Mouse (Mus musculus) macrophage (primary cell): ENCODE measurements around the gene Agt. TPM values are rescaled to one million over a fixed set of nuclear protein-coding genes. Genes with fewer than 3 reads are reported as not detected.
A peak's percentile ranks its signal among the peaks of the same experiment; 100 is the strongest.

Experiments used
- H3K27ac ChIP-seq: fragments of 350-480 bp; formaldehyde crosslinking; 2 replicates; pipeline ENCODE4 v1.9.0; 2021
- H3K36me3 ChIP-seq: fragments of 350-480 bp; formaldehyde crosslinking; 2 replicates; pipeline ENCODE4 v1.9.0; 2021; ENCODE audit errors: inconsistent target
- H3K4me3 ChIP-seq: fragments of 350-480 bp; formaldehyde crosslinking; 2 replicates; pipeline ENCODE4 v1.9.0; 2021; ENCODE audit errors: inconsistent target
- H3K79me2 ChIP-seq: fragments of 350-480 bp; formaldehyde crosslinking; 2 replicates; pipeline ENCODE4 v1.9.0; 2021; ENCODE audit errors: inconsistent target
- WGBS: methylation state at CpG from one replicate; pipeline ENCODE4 v1.1.7; 2026; ENCODE audit warnings: inconsistent platforms; ENCODE audit not compliant: missing documents; 5-methylcytosine and 5-hydroxymethylcytosine counted together
- polyA plus RNA-seq: library from polyadenylated mRNA; stranded (reverse); fragments of 250-400 nt; gene quantifications from 3 replicates; pipeline ENCODE4 v1.2.4, GENCODE M21; 2018; ENCODE audit warnings: inconsistent platforms

The Agt gene
- polyA plus RNA-seq, 1 experiment from 2014 or later: not detected

DNA sequence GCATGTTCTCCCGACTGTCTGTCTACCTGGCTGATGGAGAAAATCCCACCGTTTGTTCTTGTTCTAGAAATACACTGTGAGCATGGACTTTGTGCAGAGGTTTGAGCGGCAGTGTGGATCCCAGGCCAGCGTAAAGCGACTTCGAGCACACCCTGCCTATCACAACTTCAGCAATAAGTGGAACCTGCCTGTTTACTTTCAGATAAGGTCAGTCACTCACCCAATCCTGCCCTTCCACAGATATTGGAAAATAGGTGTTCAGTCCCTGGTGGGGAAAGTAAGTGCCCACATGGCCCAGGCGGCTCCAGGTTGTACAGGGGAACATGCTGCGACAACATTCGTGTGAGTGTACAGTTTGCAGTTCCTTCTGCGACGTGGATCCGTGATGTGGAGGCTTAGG lies 28.6 kb downstream of the Agt start:
- Histone ChIP-seq H3K36me3 (peaks cover 91% of the 10 kb centered on the region), H3K27ac (no peak overlapping the region), H3K4me3 (no peak overlapping the region), H3K79me2 (no peaks in the 10 kb centered on the region)
- WGBS: over 99% methylated on average over 12 of the region's 12 CpGs

DNA sequence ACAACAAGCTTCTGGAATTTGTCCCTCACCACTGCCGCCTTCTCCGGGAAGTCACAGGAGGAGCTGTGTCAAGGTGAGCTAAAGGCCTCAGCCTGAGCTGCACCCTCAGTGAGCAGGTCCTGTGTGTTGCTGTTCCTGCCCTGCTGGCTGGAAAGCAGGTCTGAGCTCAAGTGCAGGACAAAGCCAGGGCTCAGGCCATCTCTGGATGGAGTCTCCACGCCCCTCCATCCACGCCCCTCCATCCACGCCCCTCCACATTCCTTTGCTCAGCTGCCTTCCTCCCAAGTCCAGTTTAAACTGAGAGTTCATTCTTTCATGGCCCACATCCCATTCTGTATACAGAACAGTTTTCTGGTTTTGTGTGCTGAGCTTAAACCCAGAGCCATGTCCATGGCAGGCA lies 34.1 kb downstream of the Agt start:
- 98% methylated on average over 5 of the region's 5 CpGs for WGBS
- Histone ChIP-seq H3K79me2 (no peaks in the 10 kb centered on the region), H3K27ac (no peak overlapping the region), H3K4me3 (no peak overlapping the region), H3K36me3 (peaks cover 90% of the 10 kb centered on the region)

DNA sequence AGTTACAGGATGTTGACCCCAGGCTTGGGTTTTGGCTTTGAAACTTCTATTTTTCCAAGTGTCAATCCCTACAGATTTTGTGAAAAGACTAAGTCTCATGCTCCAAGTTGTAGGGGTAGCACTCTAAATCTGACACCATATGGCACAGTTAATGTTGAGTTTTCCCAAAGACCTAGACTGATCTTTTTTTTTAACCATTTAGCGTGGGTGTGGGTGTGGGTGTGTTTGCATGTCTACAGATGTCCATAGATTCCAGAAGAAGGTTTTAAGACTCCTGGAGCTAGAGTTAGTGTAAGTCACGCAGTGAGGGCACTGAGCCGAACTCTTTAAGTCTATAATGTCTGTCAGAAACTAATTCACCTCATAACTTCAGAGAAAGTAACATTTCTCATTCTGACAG lies 36.9 kb downstream of the Agt start:
- WGBS: 100% methylated on average over 3 of the region's 3 CpGs
- Histone ChIP-seq H3K79me2 (peaks cover 5% of the 10 kb centered on the region; the same call in 1 of the 2 replicates), H3K36me3 (peaks cover 90% of the 10 kb centered on the region), H3K4me3 (no peak overlapping the region), H3K27ac (no peak overlapping the region)

DNA sequence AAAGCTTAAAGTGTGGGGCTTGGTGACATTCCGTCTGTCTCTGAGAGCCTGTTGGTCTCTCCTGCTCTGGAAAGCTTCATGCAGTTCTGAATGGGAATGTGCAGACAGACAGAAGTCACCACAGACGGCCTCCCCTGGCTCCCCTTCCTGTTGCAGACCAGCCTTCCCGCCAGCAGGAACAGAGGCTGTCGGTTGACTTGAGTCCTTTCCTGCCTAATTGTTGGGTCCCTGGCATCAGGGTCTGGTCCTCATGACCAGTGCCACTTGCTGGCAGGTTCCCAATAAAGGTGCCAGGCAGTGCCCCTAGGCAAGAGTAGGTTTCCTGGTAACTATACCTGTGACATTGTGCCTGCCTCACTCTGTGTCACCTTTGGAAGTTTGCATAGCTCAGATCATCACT lies 38.5 kb downstream of the Agt start:
- H3K27ac ChIP-seq: no peak overlapping the region
- H3K36me3 ChIP-seq: peaks cover 98% of the 10 kb centered on the region
- H3K79me2 ChIP-seq: peaks cover 21% of the 10 kb centered on the region
- no peak overlapping the region for H3K4me3 ChIP-seq
- 98% methylated on average over 4 of the region's 4 CpGs for WGBS

DNA sequence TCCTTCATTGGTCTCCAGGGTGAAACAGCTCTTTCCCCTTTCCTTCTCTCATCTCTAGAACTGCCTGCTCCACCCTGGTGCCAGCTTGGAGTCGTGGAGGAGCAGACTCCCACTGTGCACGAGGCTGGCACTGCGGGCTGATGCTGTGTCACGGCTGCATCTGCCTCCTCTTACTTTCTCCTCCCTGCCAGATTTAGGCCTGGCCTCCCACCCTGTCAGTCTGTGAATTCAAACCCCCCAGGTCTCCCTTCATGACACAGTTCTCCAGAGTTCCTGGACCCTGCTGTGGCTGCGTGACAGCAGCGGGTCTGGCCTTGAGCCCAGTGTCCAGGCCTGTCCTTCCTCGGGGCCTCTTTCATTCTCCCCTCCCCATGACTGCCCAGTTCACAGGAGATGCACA lies 39.0 kb downstream of the Agt start:
- WGBS: 92% methylated on average over 7 of the region's 7 CpGs
- H3K4me3 ChIP-seq: no peak overlapping the region
- H3K79me2 ChIP-seq: peaks cover 26% of the 10 kb centered on the region
- peaks cover 98% of the 10 kb centered on the region for H3K36me3 ChIP-seq
- no peak overlapping the region for H3K27ac ChIP-seq

DNA sequence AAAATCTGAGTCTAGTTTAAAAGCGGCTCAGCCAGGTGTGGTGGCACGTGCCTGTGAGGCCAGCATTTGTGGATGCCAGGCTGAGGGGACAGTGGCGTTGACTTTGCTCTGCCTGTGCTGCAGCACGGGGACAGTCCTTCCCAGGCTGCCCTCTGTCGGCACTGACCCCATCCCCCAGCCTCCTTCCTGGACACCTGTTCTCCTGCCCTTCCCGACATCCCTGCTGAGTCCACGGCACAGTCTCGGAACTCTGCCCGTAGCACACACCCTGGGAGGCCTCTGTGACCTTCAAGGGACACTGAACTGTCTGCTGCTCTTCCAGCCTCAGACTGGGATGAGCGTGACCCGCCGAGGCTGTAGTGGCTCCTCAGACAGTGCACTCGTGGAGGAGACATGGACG lies 39.4 kb downstream of the Agt start:
- peaks cover 97% of the 10 kb centered on the region for H3K36me3 ChIP-seq
- peaks cover 30% of the 10 kb centered on the region for H3K79me2 ChIP-seq
- no peak overlapping the region for H3K4me3 ChIP-seq
- H3K27ac ChIP-seq: no peak overlapping the region
- WGBS: 91% methylated on average over 14 of the region's 14 CpGs

DNA sequence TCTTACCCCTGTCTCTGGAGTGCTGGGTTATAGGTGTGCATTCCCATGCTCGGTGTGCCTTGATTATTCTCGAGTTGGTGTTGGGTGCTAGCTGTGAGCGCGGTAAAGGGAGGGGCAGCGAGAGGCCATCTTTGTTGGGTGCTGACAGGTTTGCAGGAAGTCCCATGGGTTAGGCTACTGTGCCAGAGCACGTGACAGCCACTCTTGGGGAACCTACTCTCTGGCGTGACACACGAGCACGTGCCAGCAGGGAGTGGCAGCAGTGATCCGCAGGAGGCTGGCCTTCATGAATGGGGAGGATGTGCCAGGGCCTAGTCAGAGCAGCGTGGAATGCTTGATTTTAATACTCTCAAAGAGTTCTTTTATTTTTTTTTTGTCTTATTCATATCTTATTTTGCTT lies 43.2 kb downstream of the Agt start:
- Histone ChIP-seq H3K79me2 (peaks cover 69% of the 10 kb centered on the region), H3K36me3 (peaks cover 60% of the 10 kb centered on the region), H3K27ac (no peak overlapping the region), H3K4me3 (no peak overlapping the region)
- WGBS: 94% methylated on average over 11 of the region's 11 CpGs

DNA sequence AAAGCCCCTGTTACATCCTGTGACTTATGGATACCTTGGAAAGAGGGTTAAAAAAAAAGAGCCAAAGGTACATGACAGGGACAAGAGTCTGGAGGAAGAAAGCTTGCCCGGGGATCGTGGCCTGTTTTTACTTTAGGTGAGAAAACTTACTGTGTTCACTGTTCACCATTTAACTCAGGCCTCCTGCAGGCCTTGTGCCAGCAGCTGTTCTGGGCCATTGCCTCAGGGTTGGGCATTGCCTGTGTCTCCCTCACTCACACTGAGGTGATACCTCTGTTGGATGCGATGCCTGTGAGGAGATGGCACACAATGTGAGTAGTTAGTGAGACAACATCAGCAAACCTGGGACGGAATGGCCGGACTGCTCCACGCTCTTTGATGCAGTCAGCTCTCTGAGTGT lies 47.6 kb downstream of the Agt start:
- H3K4me3 ChIP-seq: peak overlapping the region; percentile 99; the same call in 1 of the 2 replicates
- peaks cover 63% of the 10 kb centered on the region for H3K79me2 ChIP-seq
- 91% methylated on average over 6 of the region's 6 CpGs for WGBS
- H3K27ac ChIP-seq: no peak overlapping the region
- H3K36me3 ChIP-seq: peaks cover 17% of the 10 kb centered on the region

DNA sequence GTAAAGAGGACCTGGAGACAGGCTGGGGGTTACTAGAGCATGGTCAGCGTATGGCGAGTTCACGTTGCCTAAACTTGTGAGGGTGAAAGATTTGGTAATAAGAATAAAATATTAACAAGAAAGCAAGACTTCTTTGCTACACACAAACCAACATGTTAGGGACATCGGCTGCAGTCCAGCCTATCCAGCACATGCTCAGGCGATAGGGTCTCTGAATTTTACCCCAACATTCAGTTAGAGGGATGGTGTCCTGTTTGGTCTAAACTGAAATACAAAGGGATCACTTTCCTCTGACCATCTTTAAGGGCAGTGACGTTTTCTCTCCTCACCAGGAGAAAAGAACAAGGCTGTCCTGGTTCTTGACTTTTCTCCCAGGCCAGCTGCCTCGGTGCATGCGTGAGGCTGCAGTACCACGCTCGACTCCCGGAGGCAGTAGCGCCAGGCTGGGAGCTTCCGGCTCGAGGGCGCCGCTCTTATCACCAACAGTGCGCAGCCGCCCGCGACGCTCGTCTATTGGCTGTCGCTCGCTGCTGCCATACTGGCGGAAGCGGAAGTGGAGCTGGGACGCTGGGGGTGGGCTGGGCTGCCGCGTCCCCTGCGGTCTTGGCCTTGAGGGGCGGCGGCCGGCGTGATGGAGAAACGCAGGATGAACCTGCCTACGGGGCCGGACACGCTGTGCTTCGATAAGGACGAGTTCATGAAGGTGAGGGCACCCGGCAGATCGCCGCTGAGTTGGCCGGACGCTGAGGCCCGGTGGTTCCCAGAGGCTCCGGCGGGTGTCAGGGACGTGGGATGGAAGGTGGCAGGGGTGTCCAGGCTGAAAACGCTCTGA lies 49.0 kb downstream of the Agt start, which contains the start of gene Cog2:
Cog2 (plus strand) TSS at position 519 of the 832 bp plus-strand sequence.
- WGBS: 7% methylated on average over 48 of the region's 50 CpGs
- peak within 1 kb of the TSS; percentile 37 for H3K27ac ChIP-seq
- H3K79me2 ChIP-seq: peaks cover 48% of the 10 kb centered on the region
- peak within 1 kb of the TSS; percentile 99 for H3K4me3 ChIP-seq
- H3K36me3 ChIP-seq: peaks cover 3% of the 10 kb centered on the region; the same call in 1 of the 2 replicates

DNA sequence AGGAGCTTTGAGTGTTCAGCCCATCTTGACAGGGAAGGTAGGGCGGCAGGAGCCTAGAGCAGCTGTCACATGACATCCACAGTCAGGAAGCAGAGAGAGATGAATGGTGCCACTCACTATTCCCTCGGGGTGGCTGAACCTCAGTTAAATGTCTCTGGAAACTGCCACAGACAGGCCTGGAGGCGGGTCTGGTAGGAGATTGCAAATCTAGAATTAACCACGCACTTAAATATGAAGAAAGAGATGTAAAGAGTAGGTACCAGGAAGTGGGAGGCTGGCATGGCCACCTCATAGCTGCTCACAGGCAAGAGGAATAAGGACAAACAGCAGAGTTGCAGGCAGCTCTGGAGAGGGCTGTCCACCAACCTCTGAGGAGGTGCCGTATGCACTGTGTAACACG lies 52.4 kb downstream of the Agt start:
- H3K79me2 ChIP-seq: peaks cover 15% of the 10 kb centered on the region
- H3K4me3 ChIP-seq: no peak overlapping the region
- H3K27ac ChIP-seq: no peak overlapping the region
- 64% methylated on average over 6 of the region's 6 CpGs for WGBS
- no peaks in the 10 kb centered on the region for H3K36me3 ChIP-seq

DNA sequence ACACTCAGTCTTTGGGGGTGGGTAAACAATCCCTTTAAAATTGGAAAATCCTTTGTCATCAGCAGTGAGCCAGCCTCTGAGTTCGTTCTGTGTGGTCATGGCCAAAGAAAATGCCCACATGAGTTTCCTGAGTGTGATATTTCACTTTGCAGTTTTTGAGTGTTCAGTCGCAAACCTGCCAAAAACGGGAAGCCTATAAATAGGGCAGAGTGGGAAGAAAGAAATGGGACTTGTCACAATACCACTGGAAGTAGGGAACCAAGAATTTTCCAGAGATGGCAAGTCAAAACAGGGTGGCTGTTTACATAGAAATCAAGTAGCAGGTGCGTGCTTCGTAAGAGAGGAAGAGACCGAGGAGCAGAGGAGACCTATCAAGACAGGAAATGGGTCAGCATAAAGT lies 53.0 kb downstream of the Agt start:
- no peak overlapping the region for H3K27ac ChIP-seq
- no peak overlapping the region for H3K4me3 ChIP-seq
- WGBS: 43% methylated on average over 6 of the region's 6 CpGs
- H3K36me3 ChIP-seq: no peaks in the 10 kb centered on the region
- H3K79me2 ChIP-seq: peaks cover 9% of the 10 kb centered on the region

DNA sequence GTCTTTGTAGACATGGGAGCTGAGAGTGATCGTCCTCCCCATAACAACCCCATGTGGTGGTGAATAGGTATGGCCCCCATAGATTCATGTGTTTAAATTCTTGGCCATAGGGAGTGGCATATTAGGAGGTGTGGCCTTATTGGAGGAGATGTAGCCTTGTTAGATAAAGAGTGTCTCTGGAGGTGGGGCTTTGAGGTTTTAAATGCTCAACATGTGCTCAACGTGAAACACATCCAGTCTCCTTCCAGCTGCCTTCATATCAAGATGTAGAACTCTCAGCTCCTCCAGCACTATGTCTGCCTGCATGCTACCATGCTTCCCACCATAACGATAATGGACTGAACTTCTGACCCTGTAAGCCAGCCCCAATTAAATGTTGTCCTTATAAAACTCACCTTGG lies 53.5 kb downstream of the Agt start:
- Histone ChIP-seq H3K36me3 (no peaks in the 10 kb centered on the region), H3K4me3 (no peak overlapping the region), H3K27ac (no peak overlapping the region), H3K79me2 (peaks cover 4% of the 10 kb centered on the region)
- 75% methylated on average over 3 of the region's 3 CpGs for WGBS

DNA sequence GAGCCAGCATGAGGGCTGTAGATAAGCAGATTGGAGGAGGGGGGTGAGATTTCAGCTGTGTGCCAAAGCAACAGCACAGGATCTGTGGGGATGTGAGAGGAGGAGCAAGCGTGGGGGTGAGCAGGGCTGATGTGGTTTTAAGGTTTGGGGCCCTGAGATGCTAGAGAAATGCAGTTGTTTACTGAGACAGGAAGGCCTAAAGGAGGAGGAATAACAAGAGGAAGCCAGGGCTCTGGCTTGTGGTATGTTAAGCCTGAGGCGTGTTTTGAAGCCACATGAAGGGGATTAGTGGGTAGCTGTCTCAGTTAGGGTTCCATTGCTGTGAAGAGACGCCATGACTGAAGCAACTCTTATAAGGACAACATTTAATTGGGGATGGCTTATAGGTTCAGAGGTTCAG lies 60.4 kb downstream of the Agt start:
- H3K4me3 ChIP-seq: no peak overlapping the region
- 56% methylated on average over 3 of the region's 3 CpGs for WGBS

DNA sequence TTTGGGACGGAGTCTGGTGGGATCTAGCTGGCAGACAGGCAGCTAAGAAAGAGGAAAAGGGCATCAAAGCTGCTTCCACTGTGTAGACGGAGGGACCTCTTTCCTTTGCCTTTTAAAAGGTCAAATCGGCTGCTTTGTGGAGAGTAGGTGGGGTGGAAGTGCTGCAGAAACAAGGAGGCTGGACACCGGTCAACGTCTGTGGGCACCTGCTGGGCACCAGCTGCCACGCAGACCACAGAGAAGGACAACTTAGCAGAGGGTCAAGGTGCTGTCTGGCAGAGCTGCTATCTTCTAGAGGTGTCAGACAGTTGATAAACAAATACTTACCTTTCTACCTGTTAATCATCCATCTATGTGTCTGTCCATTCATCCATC lies 61.2 kb downstream of the Agt start:
- 77% methylated on average over 6 of the region's 6 CpGs for WGBS
- Histone ChIP-seq H3K36me3 (no peaks in the 10 kb centered on the region), H3K79me2 (no peaks in the 10 kb centered on the region)

More for the DNA sequence above, 60.4 kb downstream of the Agt start:
- Histone ChIP-seq H3K27ac (no peak overlapping the region), H3K36me3 (no peaks in the 10 kb centered on the region), H3K79me2 (no peaks in the 10 kb centered on the region)

DNA sequence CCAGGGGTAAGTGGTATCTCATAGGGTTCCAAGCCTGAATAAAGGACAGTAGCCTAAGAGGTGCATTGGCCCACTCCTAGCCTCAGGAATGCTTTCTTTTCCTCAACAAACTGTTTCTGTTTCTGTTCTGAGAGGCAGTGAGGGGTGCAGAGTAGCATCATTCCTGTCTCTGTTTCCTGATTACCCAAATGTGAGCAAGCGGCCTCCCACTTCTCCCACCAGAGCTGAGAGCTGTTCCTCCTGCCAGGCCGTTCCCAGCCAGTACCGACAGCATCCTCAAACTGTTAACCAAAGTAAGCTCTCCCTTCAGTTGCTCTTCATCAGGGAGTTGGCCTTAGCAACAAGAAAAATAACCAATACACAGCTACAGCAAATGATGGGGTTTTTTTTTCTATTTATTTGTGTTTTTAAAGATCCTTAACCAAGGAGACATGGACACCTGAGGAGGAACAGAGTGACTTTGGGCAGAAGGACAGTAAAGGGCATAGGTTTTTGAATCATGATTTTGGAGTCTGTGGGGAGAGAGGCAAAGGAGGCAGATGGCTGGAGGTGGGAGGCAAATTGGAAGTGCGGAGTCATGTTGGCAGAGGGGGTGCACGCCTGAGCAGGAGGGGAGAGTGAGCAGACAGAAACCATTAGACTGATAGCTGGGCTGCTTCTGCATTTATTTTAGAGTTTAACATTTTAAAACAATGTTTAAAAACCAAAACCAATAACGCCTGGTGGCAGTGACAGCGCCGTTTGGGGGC lies 61.8 kb downstream of the Agt start:
- Histone ChIP-seq H3K79me2 (no peaks in the 10 kb centered on the region), H3K27ac (no peak overlapping the region), H3K36me3 (no peaks in the 10 kb centered on the region), H3K4me3 (no peak overlapping the region)
- 76% methylated on average over 8 of the region's 8 CpGs for WGBS

More for the DNA sequence above, 61.2 kb downstream of the Agt start:
- no peak overlapping the region for H3K27ac ChIP-seq
- H3K4me3 ChIP-seq: no peak overlapping the region
